Mouse (Mus musculus): ENCODE data around the gene Foxc2.

DNA sequence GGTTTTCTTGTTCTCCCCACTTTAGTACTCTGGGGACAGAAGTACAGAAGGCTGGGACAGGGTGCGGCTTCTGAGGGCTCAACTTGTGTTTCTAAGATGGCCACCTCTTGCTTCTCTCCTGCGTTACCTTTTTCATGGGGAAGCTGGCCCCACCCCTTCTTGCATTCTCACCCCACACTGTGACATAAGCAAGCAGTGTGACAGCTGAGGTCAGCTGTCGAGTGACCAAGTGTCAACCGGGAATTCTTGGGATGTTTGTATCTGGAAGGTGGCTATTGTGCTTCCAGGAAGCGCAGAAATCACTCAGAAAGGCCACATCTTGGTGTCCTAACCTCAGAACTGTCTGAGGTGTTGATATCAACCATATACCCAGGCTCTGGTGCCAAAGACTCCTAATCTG lies 52.1 kb downstream of the Foxc2 start:
- TF ChIP-seq CTCF (IDR thresholded peaks at IDR 0.05; ENCODE audit: low read depth, low read length), result no peak
- no peak for TF ChIP-seq TAL1 (conservative IDR thresholded peaks at IDR 0.05; ENCODE audit: low read depth, low read length)
- TF ChIP-seq GATA1 (IDR thresholded peaks at IDR 0.05; ENCODE audit: borderline replicate concordance, low read length), result no peak
- no peak for TF ChIP-seq POLR2AphosphoS5 (IDR thresholded peaks at IDR 0.05; ENCODE audit: insufficient replicate concordance, low read depth, low read length)
- TF ChIP-seq GATA2 (IDR thresholded peaks at IDR 0.05; ENCODE audit: borderline replicate concordance, low read depth, low read length), result no peak
